8 mouse cellular contexts compared by ENCODE assay signal in the genomic region with DNA sequence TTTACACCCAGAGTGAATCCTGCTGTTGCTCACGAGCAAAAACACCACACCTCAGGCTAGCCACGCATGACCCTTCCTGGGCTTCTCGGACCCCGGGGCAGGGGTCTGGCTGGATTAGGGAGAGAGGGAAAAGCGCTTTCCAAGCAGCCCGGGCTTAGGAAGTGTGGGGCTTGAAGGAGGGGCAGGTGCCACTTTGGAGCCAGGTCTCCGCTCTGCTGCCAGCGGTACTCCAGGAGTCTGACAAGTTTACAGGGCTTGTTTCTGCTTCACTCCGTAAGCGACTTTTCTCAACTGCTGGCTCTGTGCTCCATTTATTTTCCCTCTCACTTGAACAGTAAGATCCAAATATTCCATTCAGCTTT. TPM values are rescaled to one million over a fixed set of nuclear protein-coding genes. Genes with fewer than 3 reads are reported as not detected.
DNase-seq lines count a peak whose midpoint lies in the region; ATAC-seq and TF ChIP-seq lines count a peak whose summit lies in the region.

No protein-coding gene starts in this region.

- H3K4me2 ChIP-seq in heart, embryonic 16.5 days (ENCODE audit: low read depth, low read length): peak overlapping the region; percentile 85
- H3K4me2 ChIP-seq in intestine, embryonic 16.5 days (ENCODE audit: low read depth, low read length): peak overlapping the region; percentile 91

- no peak for TF ChIP-seq CTCF in E14TG2a.4 (conservative IDR thresholded peaks at IDR 0.05; ENCODE audit: low read length)

- no peak for ATAC-seq in heart, embryonic 16.5 days (replicated peaks; ENCODE audit: extremely low read depth, insufficient read depth, low FRiP score)
- ATAC-seq in intestine, embryonic 16.5 days: no peak

- H3K27me3 ChIP-seq in heart, embryonic 16.5 days (ENCODE audit: control insufficient read depth, insufficient read depth, low read length): peaks cover 31% of the 10 kb centered on the region
- peaks cover 52% of the 10 kb centered on the region for H3K27me3 ChIP-seq in E14TG2a.4 (ENCODE audit: insufficient read depth, low read length)
- H3K27me3 ChIP-seq in embryonic facial prominence, embryonic 10.5 days (replicated peaks; ENCODE audit: low read depth, poor library complexity, severe bottlenecking): peaks cover 63% of the 10 kb centered on the region
- peaks cover 23% of the 10 kb centered on the region for H3K27me3 ChIP-seq in intestine, embryonic 16.5 days (replicated peaks; ENCODE audit: control insufficient read depth, insufficient read depth, low read length)

- H3K9me3 ChIP-seq in heart, embryonic 16.5 days (replicated peaks; ENCODE audit: control insufficient read depth, low read length): no peaks in the 10 kb centered on the region
- H3K9me3 ChIP-seq in E14TG2a.4 (ENCODE audit: low read length): no peaks in the 10 kb centered on the region
- H3K9me3 ChIP-seq in embryonic facial prominence, embryonic 10.5 days: no peaks in the 10 kb centered on the region
- no peaks in the 10 kb centered on the region for H3K9me3 ChIP-seq in intestine, embryonic 16.5 days (ENCODE audit: control insufficient read depth, low read length)

- no peak for DNase-seq in heart, adult 18-20 months
- no peak for DNase-seq in embryonic facial prominence, embryonic 10.5 days (ENCODE audit: low spot score)
- peak; percentile 50 to 52 for DNase-seq in right cerebral cortex, postnatal 10 days (ENCODE audit: low spot score in 2 of 2)
- DNase-seq in natural killer cell, adult 2 months (ENCODE audit: low spot score in 2 of 2): no peak
- DNase-seq in urinary bladder, postnatal 14 days (ENCODE audit: low spot score): no peak

- no peaks in the 10 kb centered on the region for H3K36me3 ChIP-seq in heart, embryonic 16.5 days (ENCODE audit: control insufficient read depth, insufficient read depth)
- H3K36me3 ChIP-seq in E14TG2a.4 (ENCODE audit: insufficient read depth, low read length): no peaks in the 10 kb centered on the region
- H3K36me3 ChIP-seq in embryonic facial prominence, embryonic 10.5 days (replicated peaks): no peaks in the 10 kb centered on the region
- H3K36me3 ChIP-seq in intestine, embryonic 16.5 days (ENCODE audit: control insufficient read depth, insufficient read depth, low read length): no peaks in the 10 kb centered on the region

- 3% methylated on average over 10 of the region's 10 CpGs for WGBS in heart, embryonic 16.5 days
- under 1% methylated on average over 10 of the region's 10 CpGs for WGBS in embryonic facial prominence, embryonic 10.5 days
- WGBS in intestine, embryonic 16.5 days: under 1% methylated on average over 10 of the region's 10 CpGs

- H3K4me1 ChIP-seq in heart, embryonic 16.5 days (ENCODE audit: control insufficient read depth, insufficient read depth, low read length): peaks cover 3% of the 10 kb centered on the region; the same call in 1 of the 2 replicates
- peaks cover 13% of the 10 kb centered on the region for H3K4me1 ChIP-seq in E14TG2a.4 (replicated peaks; ENCODE audit: low read depth, low read length)
- H3K4me1 ChIP-seq in embryonic facial prominence, embryonic 10.5 days: peaks cover 25% of the 10 kb centered on the region
- peaks cover 5% of the 10 kb centered on the region for H3K4me1 ChIP-seq in intestine, embryonic 16.5 days (ENCODE audit: control insufficient read depth, insufficient read depth, low read length)

- no peak overlapping the region for H3K27ac ChIP-seq in heart, embryonic 16.5 days (ENCODE audit: low read length)
- peak overlapping the region; percentile 89 for H3K27ac ChIP-seq in embryonic facial prominence, embryonic 10.5 days (replicated peaks)
- H3K27ac ChIP-seq in intestine, embryonic 16.5 days (ENCODE audit: low read length): no peak overlapping the region

- H3K4me3 ChIP-seq in heart, embryonic 16.5 days (ENCODE audit: low read length): peak overlapping the region; percentile 52
- peak overlapping the region; percentile 83 for H3K4me3 ChIP-seq in E14TG2a.4 (replicated peaks; ENCODE audit: low read length)
- H3K4me3 ChIP-seq in embryonic facial prominence, embryonic 10.5 days: peak overlapping the region; percentile 76
- peak overlapping the region; percentile 54 for H3K4me3 ChIP-seq in intestine, embryonic 16.5 days (ENCODE audit: low read length)

- peak overlapping the region; percentile 7 for H3K9ac ChIP-seq in heart, embryonic 16.5 days (ENCODE audit: low read length)
- H3K9ac ChIP-seq in intestine, embryonic 16.5 days (ENCODE audit: low read depth, low read length): peak overlapping the region; percentile 59; the same call in 1 of the 2 replicates

RNA-seq across cellular contexts. Expression of gene Negr1, which starts 0.8 kb away (rescaled TPM):
- 1.2 and 1.3 TPM in 2 replicates for polyA plus RNA-seq in heart, embryonic 16.5 days (2015; fragmentation: Nextera tagmentation; extraction: Ambion mirVana)
- total RNA-seq in heart, adult 18-20 months (2021): 1 to 10 TPM in 1 of 2 experiments, under 1 TPM in 1; 0.40 to 1.9 TPM
- 2.7 and 3.6 TPM in 2 replicates for polyA plus RNA-seq in embryonic facial prominence, embryonic 10.5 days (2016; fragmentation: Nextera tagmentation; extraction: Ambion mirVana)
- polyA plus RNA-seq in intestine, embryonic 16.5 days (2015; fragmentation: Nextera tagmentation; extraction: Ambion mirVana): 2.5 and 2.6 TPM in 2 replicates

Comparison
In these comparisons a context has a peak if more than half of its experiments do, and no peak if none do; other contexts are left out.
1. DNase-seq: peak in right cerebral cortex, postnatal 10 days (2 of 2); none in heart, adult 18-20 months (0 of 2), embryonic facial prominence, embryonic 10.5 days (single experiment), natural killer cell, adult 2 months (0 of 2) and urinary bladder, postnatal 14 days (single experiment).
2. Peak in every context shown above with its lines, with median percentiles within 50 percentile points of each other: H3K4me3 ChIP-seq.